Mouse (Mus musculus) G1E (cell line): ENCODE data around the gene Ptprb.

Experiments used
- CTCF ChIP-seq: IDR thresholded peaks from 2 replicates; pipeline ENCODE4 v1.5.1; 2012; ENCODE audit warnings: low read depth, low read length, inconsistent platforms, mixed read lengths
- GATA1 ChIP-seq: IDR thresholded peaks from 2 replicates; pipeline ENCODE4 v1.6.1; 2012; ENCODE audit warnings: borderline replicate concordance, low read length, inconsistent platforms, mixed read lengths
- GATA2 ChIP-seq: IDR thresholded peaks from 2 replicates; pipeline ENCODE4 v1.6.1; 2012; ENCODE audit warnings: low read depth, low read length, inconsistent platforms, borderline replicate concordance
- POLR2AphosphoS5 ChIP-seq: IDR thresholded peaks from 2 replicates; pipeline ENCODE4 v1.6.1; 2012; ENCODE audit warnings: low read depth, low read length, inconsistent platforms; ENCODE audit not compliant: insufficient replicate concordance
- TAL1 ChIP-seq: conservative IDR thresholded peaks from 2 replicates; pipeline ENCODE4 v1.6.1; 2012; ENCODE audit warnings: low read depth, low read length, inconsistent platforms, mixed read lengths

DNA sequence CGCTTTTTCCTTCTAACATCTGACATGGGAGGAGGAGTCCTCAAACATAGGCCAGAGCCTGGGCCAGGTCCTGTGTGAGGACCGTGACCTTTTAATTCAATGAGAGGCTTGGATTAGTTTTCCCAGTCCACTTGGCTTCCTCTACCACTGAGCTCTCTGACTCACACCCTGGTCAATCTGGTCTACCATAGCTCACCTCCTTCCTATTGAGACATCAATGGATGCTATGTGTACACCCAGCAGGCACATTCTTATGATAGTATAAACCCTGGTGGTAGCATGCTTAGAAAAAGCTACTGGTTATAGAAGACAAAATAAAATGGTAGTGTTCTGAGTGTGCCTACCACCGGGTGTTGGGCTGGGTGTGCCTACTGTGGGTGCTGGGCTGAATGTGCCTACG is 21.1 kb downstream of the Ptprb start:
- TF ChIP-seq POLR2AphosphoS5: no peak
- no peak for TF ChIP-seq CTCF
- TF ChIP-seq TAL1: no peak
- no peak for TF ChIP-seq GATA2
- no peak for TF ChIP-seq GATA1
